Mouse (Mus musculus): Measurements from ENCODE around the gene Fam187b.

- TF ChIP-seq EP300 (IDR thresholded peaks at IDR 0.05) (no peak), CTCF (IDR thresholded peaks at IDR 0.05) (no peak)
These were observed 15.1 kb downstream of the Fam187b start for GRCm38 (mm10) chr7:30988519-30989162.

Data from lung, postnatal 0 days (tissue).